Mouse (Mus musculus): ENCODE data around the gene Hoxb5. TPM values are rescaled to one million over a fixed set of nuclear protein-coding genes. Genes with fewer than 3 reads are reported as not detected.

Hoxb5 gene
- 10 to 100 TPM; 16.1 to 27.0 TPM for total RNA-seq (2021)
- long read RNA-seq, experiment 1, transcript Hoxb5-201 (2 exons, 1,895 nt), result major isoform, 8 of 12 reads
- long read RNA-seq, experiment 1, partial matches to known transcripts, result 0 of 12 reads
- long read RNA-seq, experiment 1, other reads (novel, unspliced or antisense), result 0 of 12 reads
- long read RNA-seq, experiment 2, partial matches to known transcripts, result 0 of 3 reads
- long read RNA-seq, experiment 2, other reads (novel, unspliced or antisense), result 0 of 3 reads

GRCm38 (mm10) chr11:96303151-96304099 lies at the start of gene Hoxb5:
Gene Hoxb5 (plus strand): TSS chr11:96303336.
- DNase-seq, result peak; percentile 92

- peak in 1 of 2 experiments; percentile 51 for DNase-seq
Observed at GRCm38 (mm10) chr11:96254221-96254620, 48.9 kb upstream of the Hoxb5 start.

GRCm38 (mm10) chr11:96255111-96255995 lies 47.8 kb upstream of the Hoxb5 start:
- DNase-seq, result peak; percentile 28 to 38

GRCm38 (mm10) chr11:96255996-96256445 lies 47.1 kb upstream of the Hoxb5 start:
- peak; percentile 47 to 51 for DNase-seq

- DNase-seq, result no peak
Observed at GRCm38 (mm10) chr11:96257141-96257540, 46.0 kb upstream of the Hoxb5 start.

- no peak for DNase-seq
Observed at GRCm38 (mm10) chr11:96259038-96259437, 44.1 kb upstream of the Hoxb5 start.

- DNase-seq, result no peak
Observed at GRCm38 (mm10) chr11:96259511-96259910, 43.6 kb upstream of the Hoxb5 start.

- peak; percentile 88 to 89 for DNase-seq
Observed at GRCm38 (mm10) chr11:96260310-96260970, 42.7 kb upstream of the Hoxb5 start.

- peak; percentile 93 to 94 for DNase-seq
Observed at GRCm38 (mm10) chr11:96261323-96261890, 41.7 kb upstream of the Hoxb5 start.

GRCm38 (mm10) chr11:96262262-96262830 lies 40.8 kb upstream of the Hoxb5 start:
- peak; percentile 73 to 78 for DNase-seq

- peak; percentile 40 to 59 for DNase-seq
Observed at GRCm38 (mm10) chr11:96263636-96264389, 39.3 kb upstream of the Hoxb5 start.

- DNase-seq, result no peak
Observed at GRCm38 (mm10) chr11:96264390-96265020, 38.6 kb upstream of the Hoxb5 start.

- peak; percentile 89 to 90 for DNase-seq
Observed at GRCm38 (mm10) chr11:96265954-96266353, 37.2 kb upstream of the Hoxb5 start.

GRCm38 (mm10) chr11:96267021-96267920 lies 35.9 kb upstream of the Hoxb5 start:
- DNase-seq, result no peak

GRCm38 (mm10) chr11:96268031-96268745 lies 34.9 kb upstream of the Hoxb5 start:
- peak; percentile 0 to 1 for DNase-seq

- DNase-seq, result peak; percentile 93 to 95
Observed at GRCm38 (mm10) chr11:96269869-96270268, 33.3 kb upstream of the Hoxb5 start.

- DNase-seq, result peak; percentile 94 to 96
Observed at GRCm38 (mm10) chr11:96270996-96271540, 32.1 kb upstream of the Hoxb5 start, which contains the start of gene Hoxb9. Gene Hoxb9 (plus strand): TSS chr11:96271457.
